Mouse (Mus musculus) thymus, postnatal 4 days (tissue): ENCODE results near the gene Gm10961.
A peak's percentile ranks its signal among the peaks of the same experiment; 100 is the strongest.
"Not testable (repeated sequence)": the region's sequence is repeated elsewhere in the genome, so short reads cannot be mapped to it uniquely, and the experiment has no call there.

Experiments
- DNase-seq: peaks from one replicate; pipeline ENCODE4 v3.0.0; 2021

Gm10961 gene

DNA sequence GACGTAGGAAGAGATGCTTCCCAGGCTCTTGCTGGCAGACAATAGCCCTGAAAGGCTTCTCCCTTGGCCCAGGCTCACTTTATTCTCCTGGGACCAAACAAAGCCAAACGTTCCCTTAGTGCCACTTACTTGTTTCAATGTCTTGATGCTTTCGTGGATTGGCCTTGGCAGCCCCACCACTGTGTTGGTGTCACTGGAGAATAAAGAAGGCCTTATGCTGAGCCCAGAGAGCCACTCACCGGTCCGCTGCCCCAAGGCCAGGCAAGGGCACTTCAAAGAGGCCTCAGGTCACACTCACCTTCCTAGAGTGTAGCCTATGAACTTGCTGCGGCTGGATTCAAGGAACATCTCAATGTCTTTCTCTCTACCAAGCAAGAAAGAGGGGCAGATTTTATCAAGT lies 11.2 kb upstream of the Gm10961 start:
- DNase-seq: no peak

DNA sequence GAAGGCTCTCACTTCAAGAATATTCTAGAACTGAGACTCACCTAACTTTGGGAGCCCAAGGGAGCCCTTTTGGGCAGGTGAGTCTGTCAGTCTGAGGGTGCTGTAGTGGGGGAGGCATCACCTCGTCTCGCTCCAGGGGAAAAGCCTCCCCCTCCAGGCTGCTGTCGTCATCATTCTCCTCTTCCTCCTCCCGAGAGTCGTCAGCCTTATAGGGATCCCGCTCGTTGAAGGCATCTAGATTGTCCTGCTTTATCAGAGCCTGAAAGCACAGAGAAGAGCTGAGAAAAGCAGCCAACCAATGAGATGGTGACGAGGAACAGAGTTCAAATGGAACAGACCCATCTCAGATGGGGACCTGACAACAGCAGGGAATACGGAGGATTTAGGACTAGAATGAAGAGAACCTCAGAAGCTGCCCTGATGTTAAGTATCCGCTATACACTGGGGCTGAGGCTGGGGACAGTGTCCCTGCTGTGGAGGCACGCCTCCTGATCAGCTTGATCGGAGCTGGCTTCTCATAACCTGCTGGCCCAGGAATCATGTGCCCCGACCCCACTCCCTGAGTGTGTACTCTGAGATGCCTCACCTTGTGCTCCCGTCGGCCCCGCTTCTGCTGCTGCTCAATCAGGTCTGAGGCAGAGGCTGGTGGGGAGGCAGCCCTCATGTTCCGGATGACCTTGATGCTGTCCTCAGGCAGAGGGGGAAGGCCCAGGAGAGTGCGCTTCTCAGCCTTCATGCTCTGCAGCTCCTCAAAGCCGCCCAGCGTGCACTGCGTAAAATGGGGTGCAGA lies 9.6 kb upstream of the Gm10961 start:
- DNase-seq: no peak

DNA sequence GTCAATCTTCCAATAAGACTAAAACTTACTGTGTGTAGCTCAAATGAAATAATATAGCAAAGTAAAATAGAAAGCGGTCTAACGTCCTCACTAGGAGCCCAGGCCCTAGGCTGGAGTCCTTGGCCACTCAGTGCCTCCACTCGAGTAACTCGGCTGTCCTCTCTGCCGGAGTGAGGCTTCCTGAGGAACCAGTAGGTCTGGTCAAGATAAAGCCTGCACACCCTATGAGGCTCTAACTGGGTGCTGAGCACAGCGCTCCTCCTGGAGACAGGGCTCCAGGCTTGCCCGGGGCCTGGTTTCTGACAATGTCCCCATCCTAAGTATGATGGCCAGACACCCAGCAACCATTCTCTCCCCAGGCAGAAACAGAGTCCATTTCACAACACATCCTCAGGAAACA lies 8.6 kb upstream of the Gm10961 start:
- no peak for DNase-seq

DNA sequence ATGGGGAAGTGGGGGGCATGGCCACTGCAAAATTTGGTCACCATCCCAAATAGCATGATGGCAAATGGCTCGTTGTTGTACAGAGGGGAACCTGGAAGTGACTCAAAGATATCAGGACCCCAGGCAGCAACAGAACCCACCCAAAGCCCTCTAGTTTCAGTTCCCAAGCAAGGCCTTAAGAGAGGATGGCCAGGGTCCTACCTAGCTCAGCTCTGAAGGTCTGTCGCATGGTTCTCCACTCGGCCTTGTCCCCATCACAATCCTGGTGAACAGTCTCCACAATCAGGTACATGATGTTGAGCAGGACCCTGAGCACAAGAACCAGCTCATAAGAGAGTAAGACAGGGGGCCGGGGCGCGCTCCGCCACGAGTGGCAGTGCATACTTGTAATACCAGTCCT lies 6.7 kb upstream of the Gm10961 start:
- no peak for DNase-seq

DNA sequence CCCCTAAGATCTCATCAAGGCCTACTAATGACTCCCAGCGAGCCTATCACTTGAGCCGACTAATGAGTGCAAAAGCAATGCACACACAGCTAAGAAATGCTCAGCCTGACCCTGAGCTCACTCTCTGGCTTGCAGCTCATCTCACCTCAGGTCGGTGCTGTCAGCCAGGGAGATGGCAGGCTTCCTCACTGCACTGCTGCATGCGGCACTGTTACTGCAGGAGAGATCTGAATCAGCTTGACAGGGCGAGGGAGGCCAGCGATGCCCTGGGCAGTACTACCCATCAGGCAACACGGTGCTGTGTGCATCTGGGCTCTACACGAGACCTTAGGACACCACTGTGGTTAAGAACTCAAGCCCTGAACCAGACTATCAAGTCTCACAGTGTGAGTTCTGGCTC lies 5.6 kb upstream of the Gm10961 start:
- DNase-seq: no peak

DNA sequence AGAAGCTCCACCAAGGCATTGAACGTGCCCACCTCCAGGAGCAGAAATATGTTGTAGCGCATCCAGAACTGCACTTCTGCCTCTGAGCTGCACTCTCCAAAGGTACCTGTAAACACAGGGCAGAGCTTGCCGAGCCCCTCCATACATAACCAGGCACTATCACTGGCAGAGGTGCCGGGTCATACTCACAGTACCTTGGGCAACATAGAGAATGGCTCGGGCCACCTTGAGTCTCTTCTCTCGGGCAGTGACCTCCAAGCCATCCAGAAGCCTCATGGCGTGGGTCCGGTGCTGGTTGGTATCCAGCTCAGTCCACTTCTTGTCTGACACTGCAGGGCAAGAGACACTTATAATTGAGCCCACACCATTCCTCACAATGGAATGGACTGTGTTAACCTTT lies 4.4 kb upstream of the Gm10961 start:
- no peak for DNase-seq

DNA sequence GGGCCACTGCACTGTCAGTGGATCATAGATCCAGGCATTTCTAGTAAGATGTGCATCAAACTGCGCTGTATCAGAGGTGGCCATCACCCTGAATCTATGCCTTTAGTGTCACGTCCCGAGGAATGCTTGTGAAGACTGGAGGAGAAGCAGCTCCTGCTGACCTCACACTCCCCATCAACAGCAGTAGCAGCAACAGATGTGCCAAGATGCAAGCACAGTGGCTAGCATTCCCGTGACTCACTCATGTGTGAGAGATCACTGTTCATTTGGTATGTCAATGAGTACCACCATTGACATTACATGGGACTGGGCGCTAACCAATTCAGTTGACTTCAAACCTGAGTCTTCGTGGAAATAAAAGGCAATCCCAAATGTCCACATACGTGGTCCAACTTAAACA lies 3.5 kb upstream of the Gm10961 start:
- DNase-seq: no peak

DNA sequence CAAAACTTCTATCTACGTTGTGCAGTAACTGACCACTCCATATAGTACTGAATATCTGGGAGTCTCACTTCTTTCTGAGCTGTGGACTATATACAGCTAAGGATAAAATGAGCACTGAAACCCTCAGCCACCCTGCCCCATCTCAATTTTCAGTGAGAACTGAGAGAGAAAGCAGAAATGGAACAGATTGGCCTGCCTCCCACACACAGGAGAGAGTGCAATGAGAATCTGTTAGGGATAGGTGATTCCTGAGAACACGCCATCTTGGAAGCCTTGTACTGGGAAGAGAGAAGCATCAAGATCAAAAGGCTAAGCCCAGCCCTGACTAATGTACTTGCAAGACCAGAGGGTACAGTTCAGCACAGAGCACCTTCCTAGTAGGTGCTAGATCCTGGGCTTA lies 2.6 kb upstream of the Gm10961 start:
- no peak for DNase-seq

DNA sequence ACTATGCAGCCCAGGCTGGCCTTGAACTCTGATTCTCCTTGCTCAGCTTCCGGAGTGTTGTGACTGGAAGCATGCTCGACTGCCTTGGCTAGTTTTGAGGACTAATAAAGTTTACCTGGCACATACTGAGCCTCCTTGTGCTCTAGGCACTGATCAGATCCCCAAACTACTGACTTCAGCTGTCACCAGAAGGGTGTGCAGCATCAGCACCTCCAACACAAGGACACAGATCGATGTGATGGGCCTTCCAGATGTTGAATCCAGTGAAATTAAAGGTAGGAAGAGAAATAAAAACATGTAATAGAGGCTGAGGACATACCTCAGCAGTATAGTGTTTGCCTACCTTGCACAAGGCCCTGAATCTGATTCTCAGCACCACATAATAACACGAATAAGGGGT lies 1.7 kb upstream of the Gm10961 start:
- no peak for DNase-seq

DNA sequence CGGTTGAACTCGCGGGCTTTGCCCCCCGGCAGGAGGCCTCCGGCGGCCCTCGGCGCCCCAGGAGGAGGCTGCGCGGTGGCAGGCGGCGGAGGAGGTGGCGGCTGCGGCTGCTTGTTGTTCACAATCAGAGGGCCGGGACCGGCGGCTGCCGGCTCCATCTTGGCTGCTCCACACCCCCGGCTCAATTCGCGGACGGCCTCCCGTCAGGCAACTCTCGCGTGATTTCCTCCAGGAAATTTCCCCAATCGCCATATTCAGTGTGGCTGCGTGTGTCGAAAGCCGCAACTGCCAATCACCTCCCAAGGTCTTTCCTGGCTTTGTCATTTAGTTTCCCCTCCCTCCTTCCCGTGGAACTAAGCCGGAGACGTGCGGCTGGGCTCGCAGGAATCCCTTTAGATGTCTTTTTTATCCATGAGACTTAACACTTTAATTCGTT lies 419 bp downstream of the Gm10961 start, which contains the start of gene Strip1:
Strip1 (minus strand) TSS at position 172 of the 436 bp plus-strand sequence.
- peak; percentile 91 for DNase-seq

DNA sequence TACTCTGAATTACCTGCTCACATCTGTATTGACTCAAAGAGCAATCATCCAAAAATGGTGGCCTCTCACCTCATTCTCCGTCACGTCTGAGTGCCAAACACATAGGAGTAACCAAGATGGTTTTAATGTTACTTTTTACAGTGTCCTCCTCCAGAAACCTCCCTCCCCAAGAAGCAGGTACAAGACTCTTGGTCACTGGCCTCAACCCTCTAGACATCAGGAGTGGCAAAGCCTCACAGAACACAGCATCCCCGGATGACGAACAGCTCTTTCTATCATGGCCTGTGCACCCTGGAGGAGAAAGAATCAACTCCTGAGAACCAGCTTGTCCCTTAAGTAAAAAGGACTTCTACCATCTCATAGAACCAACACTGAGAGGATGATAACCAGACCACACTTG lies 1.7 kb downstream of the Gm10961 start:
- no peak for DNase-seq

DNA sequence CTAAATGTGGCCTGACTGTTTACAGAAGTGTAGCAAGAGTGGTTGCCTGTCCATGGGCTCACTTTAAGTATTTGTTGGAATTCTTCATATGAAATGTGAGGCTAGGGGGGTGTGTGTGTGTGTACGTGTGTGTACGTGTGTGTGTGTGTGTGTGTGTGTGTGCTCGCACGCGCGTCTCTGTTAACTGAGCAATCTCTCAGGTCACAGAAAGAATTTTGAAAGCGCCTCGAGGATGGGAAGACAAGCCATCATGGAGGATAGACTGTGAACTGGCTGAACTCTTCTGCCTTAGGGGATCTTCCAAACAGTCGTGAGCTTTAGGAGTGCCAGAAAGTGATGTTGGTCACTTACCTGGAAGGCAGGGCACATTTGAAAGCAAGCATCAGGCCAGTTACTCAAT lies 2.8 kb downstream of the Gm10961 start:
- no peak for DNase-seq

DNA sequence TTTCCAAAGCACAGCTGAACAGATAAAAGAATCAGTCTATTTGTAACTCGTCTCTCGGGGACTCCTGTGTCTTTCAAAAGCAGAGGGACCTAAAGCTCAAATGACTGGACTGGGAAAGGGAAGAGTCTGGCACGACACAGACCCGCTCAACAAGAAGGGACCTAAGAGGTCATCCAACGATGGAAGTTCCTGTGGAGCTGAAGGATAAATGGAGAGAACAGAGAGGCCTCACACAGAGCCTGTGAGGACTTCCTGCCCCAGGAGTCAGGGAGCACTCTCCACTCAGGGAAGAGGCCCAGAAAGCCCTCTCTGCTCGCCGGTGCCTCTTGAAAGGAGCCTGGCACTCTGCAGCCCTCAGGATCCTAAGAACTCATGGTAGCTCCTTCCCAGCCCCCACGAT lies 4.7 kb downstream of the Gm10961 start:
- no peak for DNase-seq

DNA sequence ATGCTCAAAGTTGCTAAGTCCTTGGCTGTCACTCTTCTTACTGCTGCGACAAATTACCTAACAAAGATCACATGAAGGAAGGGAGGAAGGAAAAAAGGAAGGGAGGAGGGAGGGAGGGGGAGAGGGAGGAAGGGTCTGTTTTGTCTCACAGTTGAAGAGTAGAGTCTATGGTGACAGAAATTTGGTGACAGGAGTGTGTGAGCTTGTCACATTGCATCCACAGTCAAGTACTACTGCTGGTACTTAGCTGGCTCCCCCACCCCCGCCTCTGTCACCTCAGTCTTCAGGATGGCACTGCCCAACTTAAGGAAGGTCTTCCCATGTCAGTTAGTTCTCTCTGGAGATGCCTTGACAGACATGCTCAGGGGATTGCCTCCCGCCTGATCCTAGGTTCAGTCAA lies 5.1 kb downstream of the Gm10961 start:
- no peak for DNase-seq

DNA sequence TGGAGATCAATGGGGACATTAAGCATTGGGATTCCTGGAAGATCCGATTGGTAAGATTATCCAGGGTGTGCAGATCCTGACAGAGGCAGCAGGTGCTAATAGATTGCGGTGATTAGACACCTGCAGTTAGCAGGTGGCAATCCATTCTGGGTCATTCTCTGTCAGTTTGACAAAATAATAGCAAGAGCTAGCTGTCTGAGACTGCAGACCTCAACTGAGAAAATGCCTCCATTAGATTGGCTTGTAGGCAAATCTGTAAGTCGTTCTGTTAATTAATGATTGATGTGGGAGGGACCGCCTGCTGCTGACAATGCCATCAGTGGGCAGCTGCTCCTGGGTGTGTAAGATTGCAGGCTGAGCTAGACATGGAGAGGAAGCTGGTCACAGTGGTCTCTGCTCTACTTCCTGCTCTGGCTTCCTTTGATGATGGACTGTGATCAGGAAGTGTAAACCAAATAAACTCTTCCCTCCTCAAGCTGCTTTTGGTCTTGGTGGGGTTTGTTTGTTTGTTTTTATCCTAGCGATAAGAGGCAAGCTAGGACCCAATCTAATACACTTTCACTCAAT lies 6.6 kb downstream of the Gm10961 start:
- no peak for DNase-seq

DNA sequence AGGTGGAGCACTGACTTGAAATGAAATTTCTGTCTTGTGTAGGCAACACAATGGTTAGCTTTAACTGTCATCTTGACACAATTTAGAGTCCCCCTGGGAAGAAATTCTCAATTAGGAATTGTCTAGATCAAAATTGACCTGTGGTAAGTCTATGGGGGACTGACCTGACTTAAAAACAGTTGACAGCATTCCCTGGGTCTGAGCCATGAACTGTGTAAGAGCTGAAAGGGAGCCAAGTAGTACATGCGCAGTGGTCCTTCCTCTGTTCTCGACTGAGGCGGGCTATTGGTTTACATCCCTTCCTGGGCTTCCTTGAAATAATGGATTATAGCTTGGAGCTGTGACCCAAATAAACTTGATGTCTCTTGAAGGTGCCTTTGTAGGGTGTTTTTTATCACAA lies 15.8 kb downstream of the Gm10961 start:
- DNase-seq: no peak

DNA sequence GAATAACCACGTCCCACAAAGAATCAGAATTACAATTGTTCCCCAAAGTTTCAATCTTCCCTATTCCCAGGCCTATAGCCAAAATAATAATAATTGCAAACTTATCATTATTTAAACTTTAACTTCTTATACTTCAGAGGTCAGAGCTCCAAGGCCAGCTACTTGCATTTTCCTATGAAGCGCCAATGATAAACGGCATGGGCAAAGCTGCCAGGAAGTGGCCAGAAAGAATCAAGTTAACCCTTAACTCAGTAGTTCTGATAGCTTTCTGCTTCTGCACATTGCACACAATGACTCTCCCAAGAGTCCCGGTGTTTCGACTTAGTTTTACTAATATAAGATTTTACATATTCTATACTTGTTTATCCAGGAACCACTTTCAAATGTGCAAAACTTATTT lies 19.2 kb downstream of the Gm10961 start:
- not testable (repeated sequence) for DNase-seq

DNA sequence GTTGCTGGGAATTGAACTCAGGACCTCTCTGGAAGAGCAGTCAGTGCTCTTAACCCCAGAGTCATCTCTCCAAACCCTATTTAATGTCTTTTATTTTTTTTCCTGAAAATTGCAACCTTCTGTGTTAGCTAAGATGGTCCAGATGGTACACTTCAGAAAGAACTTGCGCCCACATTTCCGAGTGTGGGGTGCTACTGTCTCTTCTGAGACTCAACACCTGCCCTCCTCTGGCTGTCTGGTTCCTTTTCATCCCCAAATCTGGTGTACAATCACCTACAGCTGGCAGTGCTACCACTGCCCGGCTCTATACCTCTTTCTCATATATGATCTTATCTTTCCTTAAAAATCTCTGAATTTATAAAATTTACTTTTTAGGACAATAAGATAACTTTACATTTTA lies 21.8 kb downstream of the Gm10961 start:
- DNase-seq: no peak

DNA sequence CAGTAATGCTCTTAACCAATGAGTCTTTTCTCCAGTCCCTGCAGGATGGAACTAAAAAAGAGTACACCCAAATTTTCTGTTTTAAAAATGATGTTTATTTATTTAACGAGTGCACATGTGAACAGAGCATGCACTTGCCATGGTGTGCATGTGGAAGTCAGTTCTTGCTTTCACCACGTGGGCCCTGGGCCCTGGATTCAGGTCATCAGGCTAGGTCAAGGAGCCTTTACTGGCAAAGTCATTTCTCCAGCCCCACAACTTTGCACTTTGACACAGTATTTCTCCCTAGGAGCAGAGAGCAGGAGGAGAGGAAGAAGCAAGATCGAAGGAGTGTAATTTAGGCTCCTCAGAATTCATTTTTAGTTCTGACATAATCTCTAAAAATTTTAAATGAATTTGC lies 23.7 kb downstream of the Gm10961 start:
- no peak for DNase-seq

DNA sequence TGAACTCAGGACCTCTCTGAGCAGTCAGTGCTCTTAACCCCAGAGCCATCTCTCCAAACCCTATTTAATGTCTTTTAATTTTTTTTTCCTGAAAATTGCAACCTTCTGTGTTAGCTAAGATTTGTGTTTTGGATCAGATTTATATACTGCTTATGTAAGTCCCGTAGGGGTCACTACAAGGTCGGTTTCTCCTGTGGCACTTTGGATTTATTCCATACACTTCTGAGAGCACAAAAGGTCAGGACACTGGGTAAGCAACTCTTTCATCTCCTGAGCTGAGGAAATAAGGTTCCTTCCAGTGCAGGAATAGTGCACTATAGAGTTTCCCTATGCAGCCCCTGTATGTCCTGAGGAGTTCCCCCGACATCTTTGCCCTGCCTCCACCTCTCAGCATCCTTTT lies 24.4 kb downstream of the Gm10961 start:
- DNase-seq: no peak

DNA sequence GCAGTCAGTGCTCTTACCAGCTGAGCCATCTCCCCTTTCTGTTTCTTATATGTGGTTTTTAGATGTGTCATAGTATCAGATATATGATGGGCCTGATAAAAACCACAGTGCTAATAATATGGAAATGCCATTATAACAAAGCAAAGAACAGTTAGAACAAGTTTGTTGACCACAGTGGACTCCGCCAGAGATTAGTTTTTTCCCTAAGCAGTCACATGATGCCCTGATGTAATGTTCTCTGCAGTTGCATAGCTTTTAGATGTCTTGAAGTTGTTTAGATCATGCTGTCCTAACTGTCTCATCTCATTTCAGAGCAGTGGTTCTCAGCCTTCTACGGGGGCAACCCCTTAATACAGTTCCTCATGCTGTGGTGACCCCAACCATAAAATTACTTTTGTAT lies 25.0 kb downstream of the Gm10961 start:
- no peak for DNase-seq

DNA sequence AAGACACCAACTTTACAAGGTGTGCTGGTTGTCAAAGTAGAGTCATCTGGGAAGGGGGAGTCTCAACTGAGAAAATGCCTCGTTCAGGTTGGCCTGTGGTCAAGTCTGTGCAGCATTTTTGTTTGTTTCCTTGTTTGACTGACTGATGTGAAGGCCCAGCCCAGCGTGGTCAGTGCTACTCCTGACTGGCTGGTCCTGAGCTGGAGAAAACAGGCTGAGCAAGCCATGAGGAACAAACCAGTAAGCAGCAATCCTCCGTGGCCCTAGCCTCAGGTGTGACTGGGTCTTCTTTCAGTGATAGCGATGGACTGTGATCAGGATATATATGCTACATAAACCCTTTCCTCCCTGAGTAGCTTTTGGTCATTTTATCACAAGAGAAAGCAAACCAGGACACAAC lies 25.8 kb downstream of the Gm10961 start:
- no peak for DNase-seq

DNA sequence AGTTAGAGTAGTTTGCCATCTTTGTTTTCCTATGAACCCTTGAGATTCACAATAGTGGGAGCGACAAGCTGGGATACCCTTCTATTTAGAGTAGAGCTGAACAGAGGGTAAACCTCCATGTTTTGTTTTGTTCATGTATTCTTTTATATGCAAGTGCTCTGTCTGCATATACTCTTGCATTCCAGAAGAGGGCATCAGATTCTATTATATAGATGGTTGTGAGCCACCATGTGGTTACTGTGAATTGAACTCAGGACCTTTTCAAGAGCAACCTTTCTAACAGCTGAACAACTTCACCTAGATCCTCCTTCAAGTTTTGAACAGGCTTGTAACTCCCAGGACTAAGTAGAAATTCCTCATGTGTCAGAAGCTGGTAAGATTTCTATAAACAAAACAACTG lies 27.9 kb downstream of the Gm10961 start:
- DNase-seq: no peak

DNA sequence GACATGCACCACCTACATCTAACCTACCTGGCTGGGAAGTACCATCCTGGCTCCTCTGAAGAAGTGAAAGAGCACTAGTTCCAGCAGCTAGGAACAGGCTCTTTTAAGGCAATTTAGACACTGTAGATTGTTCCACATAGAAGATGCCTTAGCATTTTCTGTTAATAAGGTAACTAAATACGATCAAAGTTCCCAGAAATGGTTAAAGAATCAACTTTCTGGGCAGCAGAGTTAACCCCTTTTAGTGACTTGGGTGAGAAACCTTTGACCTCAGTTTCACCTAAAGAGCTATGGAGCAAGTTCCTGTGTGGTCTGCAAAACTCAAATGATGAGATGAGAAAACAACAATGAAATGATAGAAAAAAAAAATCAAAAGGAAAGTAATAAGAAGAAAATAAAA lies 33.5 kb downstream of the Gm10961 start:
- no peak for DNase-seq

DNA sequence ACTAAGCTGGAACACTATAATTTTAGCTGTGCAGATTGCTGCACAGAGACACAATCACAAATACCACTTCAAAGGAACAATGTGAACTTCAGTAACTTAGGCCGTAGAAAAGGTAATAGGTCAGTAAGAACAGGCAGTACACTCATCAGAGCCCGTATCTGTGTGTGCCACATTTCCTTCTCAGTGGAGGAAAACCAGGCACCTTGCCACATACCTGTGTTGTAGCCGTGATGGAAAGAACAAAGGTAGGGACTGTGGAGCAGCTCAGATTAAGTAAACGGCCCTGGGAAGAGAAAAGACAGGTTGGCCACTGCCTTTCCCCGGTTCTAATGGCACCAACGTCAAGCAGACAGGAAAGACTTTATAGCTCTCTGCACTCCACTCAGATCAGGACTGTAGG lies 36.3 kb downstream of the Gm10961 start:
- DNase-seq: no peak
